9 mouse cellular contexts compared by ENCODE assay signal in the genomic region with DNA sequence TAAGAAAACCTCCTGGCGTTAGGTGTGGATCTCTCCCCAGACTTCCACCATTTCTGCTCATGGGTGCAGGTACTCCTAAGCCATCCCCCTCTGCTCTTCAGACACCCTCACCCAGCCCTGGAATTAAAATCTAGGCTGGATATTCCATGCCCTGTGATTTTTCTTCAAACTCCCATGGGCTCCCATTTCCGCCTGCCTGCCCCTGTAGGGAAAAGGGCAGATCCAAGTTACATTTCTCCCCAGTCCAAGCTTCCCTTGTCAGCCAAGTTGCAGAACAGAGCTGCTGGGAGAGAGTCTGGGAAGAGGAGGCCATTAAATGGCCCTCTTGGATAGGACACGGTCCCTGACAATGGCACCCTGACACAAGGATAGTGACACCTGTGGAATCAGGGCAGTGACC. TPM values are rescaled to one million over a fixed set of nuclear protein-coding genes. Genes with fewer than 3 reads are reported as not detected.
DNase-seq lines count a peak whose midpoint lies in the region; ATAC-seq and TF ChIP-seq lines count a peak whose summit lies in the region.
"Had no signal": no experiment of that assay in that cellular context is flagged by ENCODE, and none has a peak within 500 bp of the region (broad histone marks: within the 10 kb centered on the region; RNA-seq: fewer than 3 reads in every experiment).

No protein-coding gene starts in this region.

- no peaks in the 10 kb centered on the region for H3K9me3 ChIP-seq in forebrain, postnatal 0 days (ENCODE audit: low read length)
- no peaks in the 10 kb centered on the region for H3K9me3 ChIP-seq in kidney, postnatal 0 days (replicated peaks; ENCODE audit: low read length)
- H3K9me3 ChIP-seq: G1E had no signal

- 40% methylated on average over 3 of the region's 3 CpGs for WGBS in forebrain, postnatal 0 days
- WGBS in kidney, postnatal 0 days: 27% methylated on average over 3 of the region's 3 CpGs

- H3K4me2 ChIP-seq in forebrain, postnatal 0 days (ENCODE audit: low read depth): peak overlapping the region; percentile 93
- H3K4me2 ChIP-seq in kidney, postnatal 0 days (ENCODE audit: low read length): peak overlapping the region; percentile 74
- peak overlapping the region; percentile 80 for H3K4me2 ChIP-seq in myocyte (ENCODE audit: low read depth)

- peaks cover 9% of the 10 kb centered on the region for H3K36me3 ChIP-seq in forebrain, postnatal 0 days (ENCODE audit: insufficient read depth)
- H3K36me3 ChIP-seq in kidney, postnatal 0 days (ENCODE audit: insufficient read depth, low read length): peaks cover 11% of the 10 kb centered on the region; the same call in 1 of the 2 replicates
- H3K36me3 ChIP-seq in myocyte (ENCODE audit: control insufficient read depth, insufficient read depth): no peaks in the 10 kb centered on the region
- H3K36me3 ChIP-seq: G1E had no signal

- no peak for ATAC-seq in forebrain, postnatal 0 days
- ATAC-seq in kidney, postnatal 0 days (replicated peaks; ENCODE audit: low FRiP score, low read depth): no peak

- peaks cover 5% of the 10 kb centered on the region for H3K4me1 ChIP-seq in forebrain, postnatal 0 days (ENCODE audit: insufficient read depth)
- H3K4me1 ChIP-seq in kidney, postnatal 0 days (replicated peaks; ENCODE audit: insufficient read depth, low read length): peaks cover 20% of the 10 kb centered on the region

- DNase-seq in layer of hippocampus, adult 2 months (ENCODE audit: low spot score in 2 of 2): no peak
- DNase-seq in layer of hippocampus, adult 9-10 months (ENCODE audit: low spot score): no peak
- DNase-seq in forebrain, postnatal 0 days: no peak
- DNase-seq in kidney, postnatal 0 days (ENCODE audit: low spot score): no peak
- no peak for DNase-seq in left cerebral cortex, adult 8-10 months (ENCODE audit: low spot score in 2 of 2)
- DNase-seq in urinary bladder, postnatal 4 days (ENCODE audit: low spot score in 2 of 2): no peak
- DNase-seq in thymus, postnatal 14 days: no peak

- peak overlapping the region; percentile 94; the same call in 1 of the 2 replicates for H3K27ac ChIP-seq in layer of hippocampus, adult 2 months
- H3K27ac ChIP-seq in forebrain, postnatal 0 days (ENCODE audit: low read depth, low read length): no peak overlapping the region
- peak overlapping the region; percentile 97 for H3K27ac ChIP-seq in kidney, postnatal 0 days

- no peak for TF ChIP-seq POLR2A in myocyte (IDR thresholded peaks at IDR 0.05; ENCODE audit: insufficient read length, low read depth)

- TF ChIP-seq CTCF in layer of hippocampus, adult 2 months (conservative IDR thresholded peaks at IDR 0.05): no peak
- no peak for TF ChIP-seq CTCF in forebrain, postnatal 0 days (IDR thresholded peaks at IDR 0.05; ENCODE audit: low read depth)
- no peak for TF ChIP-seq CTCF in kidney, postnatal 0 days (IDR thresholded peaks at IDR 0.05; ENCODE audit: low read depth)

- no peaks in the 10 kb centered on the region for H3K27me3 ChIP-seq in forebrain, postnatal 0 days (ENCODE audit: insufficient read depth, low read length)
- H3K27me3 ChIP-seq in kidney, postnatal 0 days (ENCODE audit: insufficient read depth, low read length): no peaks in the 10 kb centered on the region
- peaks cover 7% of the 10 kb centered on the region for H3K27me3 ChIP-seq in myocyte (ENCODE audit: control insufficient read depth, insufficient read depth, insufficient read length)

- no peak overlapping the region for H3ac ChIP-seq in myocyte (ENCODE audit: control insufficient read depth, insufficient read length)

- H3K79me2 ChIP-seq in myocyte (ENCODE audit: control insufficient read depth, insufficient read depth): no peaks in the 10 kb centered on the region

- peak overlapping the region; percentile 76 for H3K9ac ChIP-seq in forebrain, postnatal 0 days
- H3K9ac ChIP-seq in kidney, postnatal 0 days (ENCODE audit: low read depth, low read length): peak overlapping the region; percentile 93

- H3K4me3 ChIP-seq in layer of hippocampus, adult 2 months: peak overlapping the region; percentile 87
- peak overlapping the region; percentile 84 for H3K4me3 ChIP-seq in forebrain, postnatal 0 days (ENCODE audit: low read depth, low read length)
- H3K4me3 ChIP-seq in kidney, postnatal 0 days (replicated peaks; ENCODE audit: low read depth, low read length): peak overlapping the region; percentile 95
- peak overlapping the region; percentile 41 for H3K4me3 ChIP-seq in myocyte

TF ChIP-seq in myocyte, 11 proteins besides CTCF, POLR2A, EP300 and RAD21:
- TF ChIP-seq USF1 (IDR thresholded peaks at IDR 0.05; ENCODE audit: low read depth) (no peak), TCF12 (IDR thresholded peaks at IDR 0.05; ENCODE audit: insufficient read depth, poor library complexity, severe bottlenecking) (no peak), MYOG (IDR thresholded peaks at IDR 0.05; ENCODE audit: control insufficient read depth in 1 of 3, insufficient read depth in 1 of 3, insufficient read length in 2 of 3, low read depth in 2 of 3) (no peak), REST (IDR thresholded peaks at IDR 0.05; ENCODE audit: insufficient read depth, insufficient read length) (no peak), POLR2AphosphoS2 (IDR thresholded peaks at IDR 0.05; ENCODE audit: insufficient read length, low read depth) (no peak), SRF (IDR thresholded peaks at IDR 0.05; ENCODE audit: control insufficient read depth, insufficient read length, low read depth) (no peak), E2F4 (IDR thresholded peaks at IDR 0.05; ENCODE audit: insufficient read depth) (no peak), MAX (IDR thresholded peaks at IDR 0.05; ENCODE audit: low read depth) (no peak), CEBPB (IDR thresholded peaks at IDR 0.05; ENCODE audit: insufficient read depth, poor library complexity, severe bottlenecking) (no peak), TCF3 (IDR thresholded peaks at IDR 0.05; ENCODE audit: insufficient read length, low read depth) (no peak), MYOD1 (IDR thresholded peaks at IDR 0.05; ENCODE audit: control insufficient read depth in 1 of 3, insufficient read length in 2 of 3, low read depth in 2 of 3) (no peak)

RNA-seq across cellular contexts. Expression of gene Zfp467, which starts 0.6 kb away (rescaled TPM):
- total RNA-seq in layer of hippocampus, adult 2 months (2021): 10 to 100 TPM; 20.2 to 25.8 TPM
- total RNA-seq in forebrain, postnatal 0 days (2014; rRNA removed): 19.2 and 28.6 TPM in 2 replicates
- 39.6 and 40.4 TPM in 2 replicates for polyA plus RNA-seq in forebrain, postnatal 0 days (2015; fragmentation: Nextera tagmentation; extraction: Ambion mirVana)
- polyA plus RNA-seq in kidney, postnatal 0 days (2015; fragmentation: Nextera tagmentation; extraction: Ambion mirVana): 27.9 and 33.4 TPM in 2 replicates
- polyA plus RNA-seq in myocyte (2012; fragmentation: generic; extraction: Trizol): 1.7 TPM
- 10 to 100 TPM; 36.6 to 46.3 (median 38.6) TPM for total RNA-seq in left cerebral cortex, adult 8-10 months (2022)

RNA-seq across cellular contexts. Expression of gene Sspo, which starts 1.8 kb away (rescaled TPM):
- total RNA-seq in layer of hippocampus, adult 2 months (2021): 1 to 10 TPM in 1 of 2 experiments, under 1 TPM in 1; 0.92 to 1.5 TPM
- total RNA-seq in forebrain, postnatal 0 days (2014; rRNA removed): 0.24 and 1.3 TPM in 2 replicates
- 0.08 and 0.27 TPM in 2 replicates for polyA plus RNA-seq in forebrain, postnatal 0 days (2015; fragmentation: Nextera tagmentation; extraction: Ambion mirVana)
- polyA plus RNA-seq in kidney, postnatal 0 days (2015; fragmentation: Nextera tagmentation; extraction: Ambion mirVana): 0.46 and 0.64 TPM in 2 replicates
- 2.5 TPM for polyA plus RNA-seq in myocyte (2012; fragmentation: generic; extraction: Trizol)
- total RNA-seq in left cerebral cortex, adult 8-10 months (2022): 1 to 10 TPM in 1 of 4 experiments, under 1 TPM in 3; 0.84 to 1.4 (median 0.90) TPM
- polyA plus RNA-seq: G1E had no signal

RNA-seq across cellular contexts. Expression of gene Krba1, which starts 50.9 kb away (rescaled TPM):
- 10 to 100 TPM; 42.9 to 49.3 TPM for total RNA-seq in layer of hippocampus, adult 2 months (2021)
- total RNA-seq in forebrain, postnatal 0 days (2014; rRNA removed): 35.9 and 49.9 TPM in 2 replicates
- 14.2 and 20.4 TPM in 2 replicates for polyA plus RNA-seq in forebrain, postnatal 0 days (2015; fragmentation: Nextera tagmentation; extraction: Ambion mirVana)
- polyA plus RNA-seq in kidney, postnatal 0 days (2015; fragmentation: Nextera tagmentation; extraction: Ambion mirVana): 15.7 and 16.0 TPM in 2 replicates
- 2.6 TPM for polyA plus RNA-seq in myocyte (2012; fragmentation: generic; extraction: Trizol)
- 10 to 100 TPM; 42.8 to 63.6 (median 53.0) TPM for total RNA-seq in left cerebral cortex, adult 8-10 months (2022)
- polyA plus RNA-seq: G1E had no signal

Comparison
In these comparisons a context has a peak if more than half of its experiments do, and no peak if none do; other contexts are left out.
1. H3K4me3 ChIP-seq: peak in every context shown above with its lines; median percentile 95 in kidney, postnatal 0 days; 87 in layer of hippocampus, adult 2 months; 84 in forebrain, postnatal 0 days; 41 in myocyte.